Mouse (Mus musculus): ENCODE data around the gene Tada2b. TPM values are rescaled to one million over a fixed set of nuclear protein-coding genes. Genes with fewer than 3 reads are reported as not detected.
A peak's percentile ranks its signal among the peaks of the same experiment; 100 is the strongest.

The Tada2b gene
- polyA plus RNA-seq, 1 experiment from 2014 or later, result 2.1 TPM

- H3K9me3 ChIP-seq, result no peaks in the 10 kb centered on the region
- no peak for ATAC-seq (ENCODE audit: insufficient number of reproducible peaks, low FRiP score, low TSS enrichment, low read depth)
- H3K27me3 ChIP-seq, result no peaks in the 10 kb centered on the region
- H3K27ac ChIP-seq, result no peak overlapping the region
- no peak overlapping the region for H3K9ac ChIP-seq
- H3K4me2 ChIP-seq, result no peak overlapping the region
- no peaks in the 10 kb centered on the region for H3K4me1 ChIP-seq
- 94% methylated on average over 2 of the region's 2 CpGs for WGBS
- H3K36me3 ChIP-seq, result peaks cover 84% of the 10 kb centered on the region
- no peak overlapping the region for H3K4me3 ChIP-seq
These were observed 26.9 kb upstream of the Tada2b start for GRCm38 (mm10) chr5:36510956-36511355.

- 93% methylated on average over 10 of the region's 10 CpGs for WGBS
- H3K4me3 ChIP-seq, result no peak overlapping the region
- no peaks in the 10 kb centered on the region for H3K27me3 ChIP-seq
- no peak overlapping the region for H3K4me2 ChIP-seq
- H3K36me3 ChIP-seq, result peaks cover 88% of the 10 kb centered on the region
- H3K9me3 ChIP-seq, result no peaks in the 10 kb centered on the region
- H3K9ac ChIP-seq, result no peak overlapping the region
- H3K27ac ChIP-seq, result no peak overlapping the region
- no peak for ATAC-seq (ENCODE audit: insufficient number of reproducible peaks, low FRiP score, low TSS enrichment, low read depth)
- H3K4me1 ChIP-seq, result no peaks in the 10 kb centered on the region
These were observed 24.3 kb upstream of the Tada2b start for GRCm38 (mm10) chr5:36508351-36508750.

GRCm38 (mm10) chr5:36505643-36506042, 21.6 kb upstream of the Tada2b start:
- Histone ChIP-seq H3K4me1 (no peaks in the 10 kb centered on the region), H3K4me2 (no peak overlapping the region), H3K36me3 (peaks cover 89% of the 10 kb centered on the region), H3K4me3 (no peak overlapping the region), H3K9ac (no peak overlapping the region), H3K27me3 (no peaks in the 10 kb centered on the region), H3K9me3 (no peaks in the 10 kb centered on the region), H3K27ac (no peak overlapping the region)
- WGBS, result 70% methylated on average over 5 of the region's 5 CpGs
- no peak for ATAC-seq (ENCODE audit: insufficient number of reproducible peaks, low FRiP score, low TSS enrichment, low read depth)

GRCm38 (mm10) chr5:36505235-36505634, 21.1 kb upstream of the Tada2b start:
- ATAC-seq (ENCODE audit: insufficient number of reproducible peaks, low FRiP score, low TSS enrichment, low read depth), result no peak
- peaks cover 90% of the 10 kb centered on the region for H3K36me3 ChIP-seq
- H3K4me2 ChIP-seq, result no peak overlapping the region
- no peak overlapping the region for H3K4me3 ChIP-seq
- no peaks in the 10 kb centered on the region for H3K27me3 ChIP-seq
- H3K4me1 ChIP-seq, result no peaks in the 10 kb centered on the region
- H3K9ac ChIP-seq, result no peak overlapping the region
- no peaks in the 10 kb centered on the region for H3K9me3 ChIP-seq
- WGBS, result 90% methylated on average over 7 of the region's 7 CpGs
- H3K27ac ChIP-seq, result no peak overlapping the region

- Histone ChIP-seq H3K9me3 (no peaks in the 10 kb centered on the region), H3K36me3 (peaks cover 74% of the 10 kb centered on the region), H3K4me3 (no peak overlapping the region), H3K4me2 (no peak overlapping the region), H3K27me3 (no peaks in the 10 kb centered on the region), H3K9ac (no peak overlapping the region), H3K27ac (no peak overlapping the region), H3K4me1 (no peaks in the 10 kb centered on the region)
- WGBS, result 95% methylated on average over 9 of the region's 9 CpGs
- ATAC-seq (ENCODE audit: insufficient number of reproducible peaks, low FRiP score, low TSS enrichment, low read depth), result no peak
These were observed 10.6 kb upstream of the Tada2b start for GRCm38 (mm10) chr5:36494709-36495108.

GRCm38 (mm10) chr5:36493919-36494318, 9.8 kb upstream of the Tada2b start:
- WGBS, result 85% methylated on average over 6 of the region's 6 CpGs
- H3K4me1 ChIP-seq, result no peaks in the 10 kb centered on the region
- no peak overlapping the region for H3K4me2 ChIP-seq
- H3K27ac ChIP-seq, result no peak overlapping the region
- H3K4me3 ChIP-seq, result no peak overlapping the region
- peaks cover 71% of the 10 kb centered on the region for H3K36me3 ChIP-seq
- H3K9ac ChIP-seq, result no peak overlapping the region
- no peak for ATAC-seq (ENCODE audit: insufficient number of reproducible peaks, low FRiP score, low TSS enrichment, low read depth)
- H3K27me3 ChIP-seq, result no peaks in the 10 kb centered on the region
- H3K9me3 ChIP-seq, result no peaks in the 10 kb centered on the region

GRCm38 (mm10) chr5:36489225-36489624, 5.1 kb upstream of the Tada2b start:
- no peak for ATAC-seq (ENCODE audit: insufficient number of reproducible peaks, low FRiP score, low TSS enrichment, low read depth)
- Histone ChIP-seq H3K4me1 (peaks cover 10% of the 10 kb centered on the region), H3K9ac (no peak overlapping the region), H3K27me3 (peaks cover 27% of the 10 kb centered on the region), H3K27ac (no peak overlapping the region), H3K36me3 (peaks cover 35% of the 10 kb centered on the region), H3K9me3 (no peaks in the 10 kb centered on the region), H3K4me3 (no peak overlapping the region), H3K4me2 (no peak overlapping the region)
- 57% methylated on average over 2 of the region's 2 CpGs for WGBS

GRCm38 (mm10) chr5:36485306-36485705, 1.2 kb upstream of the Tada2b start:
- peaks cover 28% of the 10 kb centered on the region for H3K4me1 ChIP-seq
- peak overlapping the region; percentile 87 for H3K4me2 ChIP-seq
- no peak overlapping the region for H3K27ac ChIP-seq
- H3K4me3 ChIP-seq, result peak overlapping the region; percentile 92
- H3K9ac ChIP-seq, result no peak overlapping the region
- 37% methylated on average over 19 of the region's 19 CpGs for WGBS
- H3K36me3 ChIP-seq, result no peaks in the 10 kb centered on the region
- no peaks in the 10 kb centered on the region for H3K9me3 ChIP-seq
- H3K27me3 ChIP-seq, result peaks cover 27% of the 10 kb centered on the region
- no peak for ATAC-seq (ENCODE audit: insufficient number of reproducible peaks, low FRiP score, low TSS enrichment, low read depth)

- Histone ChIP-seq H3K27me3 (peaks cover 27% of the 10 kb centered on the region), H3K9ac (peak overlapping the region; percentile 69), H3K9me3 (no peaks in the 10 kb centered on the region), H3K4me2 (peak overlapping the region; percentile 58), H3K36me3 (no peaks in the 10 kb centered on the region), H3K4me1 (peaks cover 28% of the 10 kb centered on the region), H3K27ac (peak overlapping the region; percentile 77), H3K4me3 (peak overlapping the region; percentile 92)
- ATAC-seq (ENCODE audit: insufficient number of reproducible peaks, low FRiP score, low TSS enrichment, low read depth), result no peak; the same call in 1 of the 2 replicates
- 1% methylated on average over 58 of the region's 58 CpGs for WGBS
These were observed 633 bp downstream of the Tada2b start for GRCm38 (mm10) chr5:36483203-36484101.

- H3K4me1 ChIP-seq, result peaks cover 30% of the 10 kb centered on the region
- no peak overlapping the region for H3K4me3 ChIP-seq
- no peak overlapping the region for H3K27ac ChIP-seq
- ATAC-seq (ENCODE audit: insufficient number of reproducible peaks, low FRiP score, low TSS enrichment, low read depth), result no peak
- peaks cover 6% of the 10 kb centered on the region for H3K36me3 ChIP-seq
- no peaks in the 10 kb centered on the region for H3K9me3 ChIP-seq
- 73% methylated on average over 1 of the region's 1 CpGs for WGBS
- H3K9ac ChIP-seq, result no peak overlapping the region
- H3K4me2 ChIP-seq, result no peak overlapping the region
- peaks cover 16% of the 10 kb centered on the region for H3K27me3 ChIP-seq
These were observed 3.0 kb downstream of the Tada2b start for GRCm38 (mm10) chr5:36481114-36481513.

- no peak overlapping the region for H3K9ac ChIP-seq
- H3K27me3 ChIP-seq, result peaks cover 9% of the 10 kb centered on the region
- no peak for ATAC-seq (ENCODE audit: insufficient number of reproducible peaks, low FRiP score, low TSS enrichment, low read depth)
- peaks cover 14% of the 10 kb centered on the region for H3K36me3 ChIP-seq
- no peak overlapping the region for H3K4me3 ChIP-seq
- no peak overlapping the region for H3K27ac ChIP-seq
- H3K4me2 ChIP-seq, result no peak overlapping the region
- H3K4me1 ChIP-seq, result peaks cover 30% of the 10 kb centered on the region
- H3K9me3 ChIP-seq, result no peaks in the 10 kb centered on the region
- WGBS, result 83% methylated on average over 4 of the region's 4 CpGs
These were observed 3.7 kb downstream of the Tada2b start for GRCm38 (mm10) chr5:36480398-36480797.

- no peak for ATAC-seq (ENCODE audit: insufficient number of reproducible peaks, low FRiP score, low TSS enrichment, low read depth)
- WGBS, result 71% methylated on average over 2 of the region's 2 CpGs
These were observed 4.3 kb downstream of the Tada2b start for GRCm38 (mm10) chr5:36479735-36480134.

More at GRCm38 (mm10) chr5:36479735-36480134, 4.3 kb downstream of the Tada2b start:
- H3K4me3 ChIP-seq, result no peak overlapping the region
- H3K27me3 ChIP-seq, result peaks cover 2% of the 10 kb centered on the region
- no peak overlapping the region for H3K4me2 ChIP-seq
- peaks cover 23% of the 10 kb centered on the region for H3K4me1 ChIP-seq
- peaks cover 18% of the 10 kb centered on the region for H3K36me3 ChIP-seq
- H3K9ac ChIP-seq, result no peak overlapping the region
- H3K9me3 ChIP-seq, result no peaks in the 10 kb centered on the region
- H3K27ac ChIP-seq, result no peak overlapping the region

All from limb, embryonic 15.5 days (tissue).